Mouse (Mus musculus) cerebellum, postnatal 10 days (tissue): ENCODE measurements around the gene Vars2.

ENCODE experiments used
- DNase-seq, 2 experiments: peaks; one replicate each; pipeline ENCODE4 v3.0.0; 2021; ENCODE audit warnings: mixed read lengths in 2 of 2

Gene Vars2

GRCm38 (mm10) chr17:35692368-35692767 is 25.0 kb upstream of the Vars2 start:
- DNase-seq = no peak

- no peak for DNase-seq
These were observed 24.4 kb upstream of the Vars2 start for GRCm38 (mm10) chr17:35691811-35692210.

- DNase-seq = peak; percentile 63 to 71
These were observed 22.7 kb upstream of the Vars2 start for GRCm38 (mm10) chr17:35689936-35690645.

- DNase-seq = no peak
These were observed 21.2 kb upstream of the Vars2 start for GRCm38 (mm10) chr17:35688347-35689175.

- DNase-seq = peak; percentile 57 to 63
These were observed 17.7 kb upstream of the Vars2 start for GRCm38 (mm10) chr17:35685061-35685460.

- no peak for DNase-seq
These were observed 14.6 kb upstream of the Vars2 start for GRCm38 (mm10) chr17:35681986-35682385.

GRCm38 (mm10) chr17:35680591-35680990 is 13.2 kb upstream of the Vars2 start:
- no peak for DNase-seq

- DNase-seq = peak; percentile 95 to 96
These were observed 6.1 kb upstream of the Vars2 start, which contains the start of gene Gtf2h4 for GRCm38 (mm10) chr17:35673416-35674035. Gtf2h4 (minus strand) TSS chr17:35673739.

- DNase-seq = no peak
These were observed 5.1 kb upstream of the Vars2 start for GRCm38 (mm10) chr17:35672527-35672926.

- no peak for DNase-seq
These were observed 4.5 kb upstream of the Vars2 start for GRCm38 (mm10) chr17:35671846-35672245.

GRCm38 (mm10) chr17:35669731-35670130 is 2.3 kb upstream of the Vars2 start:
- no peak for DNase-seq

GRCm38 (mm10) chr17:35666851-35667256 is 538 bp downstream of the Vars2 start:
- DNase-seq = no peak

- no peak for DNase-seq
These were observed 1.4 kb downstream of the Vars2 start for GRCm38 (mm10) chr17:35665957-35666515.

- no peak for DNase-seq
These were observed 14.3 kb downstream of the Vars2 start for GRCm38 (mm10) chr17:35653086-35653485.

- DNase-seq = no peak
These were observed 18.0 kb downstream of the Vars2 start for GRCm38 (mm10) chr17:35649429-35649828.

GRCm38 (mm10) chr17:35643609-35644236 is 23.7 kb downstream of the Vars2 start, which contains the start of gene Mucl3:
Mucl3 (minus strand) TSS chr17:35643695.
- DNase-seq = no peak

- DNase-seq = no peak
These were observed 28.0 kb downstream of the Vars2 start for GRCm38 (mm10) chr17:35639352-35639751.

GRCm38 (mm10) chr17:35638475-35639190 is 28.8 kb downstream of the Vars2 start:
- peak; percentile 79 to 86 for DNase-seq

GRCm38 (mm10) chr17:35636363-35636762 is 31.0 kb downstream of the Vars2 start:
- peak; percentile 62 for DNase-seq

- peak; percentile 87 to 90 for DNase-seq
These were observed 31.7 kb downstream of the Vars2 start for GRCm38 (mm10) chr17:35635699-35636111.

- peak; percentile 30 to 59 for DNase-seq
These were observed 32.2 kb downstream of the Vars2 start for GRCm38 (mm10) chr17:35635202-35635601.

GRCm38 (mm10) chr17:35633992-35634391 is 33.4 kb downstream of the Vars2 start:
- peak; percentile 61 to 67 for DNase-seq
